Mouse (Mus musculus) liver, adult 2 months (tissue): ENCODE measurements around the gene Acadsb. TPM values are rescaled to one million over a fixed set of nuclear protein-coding genes. Genes with fewer than 3 reads are reported as not detected.

ENCODE experiments used
- DNase-seq: peaks from one replicate; pipeline ENCODE4 v3.0.0-alpha.2; 2011; ENCODE audit warnings: low read depth, low spot score; ENCODE audit errors: extremely low read depth
- H3K27ac ChIP-seq: fragments of 200-500 bp; replicated peaks from 2 replicates; pipeline ENCODE4 v1.5.1; 2012; ENCODE audit warnings: low read depth, mild to moderate bottlenecking, control low read depth, inconsistent platforms, low read length; ENCODE audit not compliant: insufficient read depth
- H3K27me3 ChIP-seq: fragments of 200-500 bp; 2 replicates; pipeline ENCODE4 v1.6.1; 2012; ENCODE audit warnings: mild to moderate bottlenecking, moderate library complexity, low read length, inconsistent platforms; ENCODE audit not compliant: control insufficient read depth, insufficient read depth
- H3K36me3 ChIP-seq: fragments of 200-500 bp; 2 replicates; pipeline ENCODE4 v1.6.1; 2012; ENCODE audit warnings: low read length, inconsistent platforms; ENCODE audit not compliant: control insufficient read depth, insufficient read depth
- H3K4me1 ChIP-seq: fragments of 200-500 bp; 2 replicates; pipeline ENCODE4 v1.6.1; 2011; ENCODE audit warnings: low read length; ENCODE audit not compliant: control insufficient read depth, insufficient read depth
- H3K4me3 ChIP-seq: fragments of 200-500 bp; 2 replicates; pipeline ENCODE4 v1.5.1; 2011; ENCODE audit warnings: low read depth, mild to moderate bottlenecking, control low read depth, low read length, moderate library complexity; ENCODE audit not compliant: insufficient read depth
- H3K79me2 ChIP-seq: fragments of 200-500 bp; 2 replicates; pipeline ENCODE4 v1.6.1; 2012; ENCODE audit warnings: inconsistent platforms, mild to moderate bottlenecking, low read length, moderate library complexity; ENCODE audit not compliant: control insufficient read depth, insufficient read depth
- H3K9ac ChIP-seq: fragments of 200-500 bp; 2 replicates; pipeline ENCODE4 v1.6.1; 2012; ENCODE audit warnings: low read depth, mild to moderate bottlenecking, control low read depth, inconsistent platforms, low read length
- CTCF ChIP-seq: fragments of 200-500 bp; IDR thresholded peaks from 2 replicates; pipeline ENCODE4 v1.5.1; 2011; ENCODE audit warnings: low read depth, low read length, control low read depth
- POLR2A ChIP-seq: fragments of 200-500 bp; IDR thresholded peaks from 2 replicates; pipeline ENCODE4 v1.6.1; 2011; ENCODE audit warnings: low read length, control low read depth; ENCODE audit not compliant: insufficient read depth; ENCODE audit errors: extremely low read depth
- WGBS: fragments of 180-500 bp; shearing (Covaris S2); methylation state at CpG from one replicate; pipeline ENCODE4 v1.1.7; 2018; 5-methylcytosine and 5-hydroxymethylcytosine counted together
- polyA plus RNA-seq: library from polyadenylated mRNA; depleted of rRNA; stranded (reverse); fragments of >200 nt; gene quantifications from 2 replicates; pipeline ENCODE4 v1.2.3, GENCODE M21; 2012; rRNA removed
- total RNA-seq: library from RNA; depleted of rRNA; stranded (reverse); fragments of >200 nt; gene quantifications from 2 replicates; pipeline ENCODE4 v1.2.3, GENCODE M21; 2014; rRNA removed

Gene Acadsb
- 95.8 and 105 TPM in 2 replicates for total RNA-seq
- 20.3 and 24.4 TPM in 2 replicates for polyA plus RNA-seq

DNA sequence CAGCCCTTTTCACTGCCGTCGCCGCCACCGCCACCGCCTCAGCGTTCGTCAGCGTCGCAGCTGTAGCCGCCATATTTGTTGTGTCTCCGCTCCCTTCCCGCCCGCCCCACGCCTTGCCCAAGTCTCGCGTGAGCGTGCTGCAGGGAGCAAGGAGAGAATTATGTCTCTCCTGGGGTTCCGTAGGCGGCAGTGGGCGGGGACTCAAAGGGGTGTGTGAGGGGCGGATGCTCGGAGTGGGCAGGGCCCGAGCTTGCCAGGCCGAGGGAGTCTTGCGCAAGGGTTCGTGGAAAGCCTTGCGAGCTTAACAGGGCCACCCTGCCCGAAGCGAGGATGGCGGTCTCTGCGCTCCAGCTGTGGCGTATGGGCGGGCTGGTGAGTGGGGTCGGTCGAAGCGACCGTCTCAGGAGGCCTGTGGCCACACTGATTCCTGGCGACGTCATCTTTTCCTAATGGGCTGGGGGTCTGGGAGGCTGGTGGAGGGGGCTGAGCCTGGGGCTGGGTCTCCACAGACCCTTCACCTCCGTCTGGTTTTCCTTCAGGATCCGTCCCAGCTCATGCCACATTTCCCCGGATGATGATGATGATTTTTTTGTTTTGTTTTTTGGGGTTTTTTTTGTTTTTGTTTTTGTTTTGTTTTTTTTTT, at the start of gene Acadsb, which contains the start of gene Ikzf5:
Acadsb (plus strand) TSS at position 186 of the 643 bp plus-strand sequence.
Ikzf5 (minus strand) TSS at position 106 of the 643 bp plus-strand sequence.
- H3K79me2 ChIP-seq = peaks cover 18% of the 10 kb centered on the region

DNA sequence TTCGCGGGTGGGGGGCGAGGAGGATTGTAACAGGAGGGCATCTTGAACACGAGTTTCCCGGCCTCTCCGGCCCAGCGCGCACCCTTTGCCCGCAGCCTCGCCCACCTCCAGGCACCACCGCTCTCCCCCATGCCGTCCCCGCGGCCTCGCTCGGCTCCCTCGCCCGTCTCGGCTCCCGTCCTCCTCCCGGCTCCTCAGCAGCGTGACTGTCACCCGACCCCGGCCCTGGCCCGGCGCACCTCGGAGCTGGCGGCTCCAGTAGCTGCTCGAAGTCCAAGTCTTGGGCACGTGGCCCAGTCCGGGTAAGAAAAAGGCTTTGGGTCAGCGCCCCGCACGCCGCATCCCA, 48.2 kb upstream of the Acadsb start:
- Histone ChIP-seq H3K9ac (peak overlapping the region; percentile 95), H3K36me3 (peaks cover 7% of the 10 kb centered on the region; the same call in 1 of the 2 replicates), H3K79me2 (no peaks in the 10 kb centered on the region), H3K4me1 (peaks cover 7% of the 10 kb centered on the region), H3K27ac (peak overlapping the region; percentile 43), H3K27me3 (no peaks in the 10 kb centered on the region), H3K4me3 (peak overlapping the region; percentile 87)
- WGBS = under 1% methylated on average over 35 of the region's 35 CpGs
- 0 out of 2 replicates have a peak, but pooled peaks have one; percentile 26 for TF ChIP-seq POLR2A
- no peak for TF ChIP-seq CTCF
- no peak for DNase-seq

More for the DNA sequence above, at the start of gene Acadsb, which contains the start of gene Ikzf5:
- DNase-seq = peak; percentile 94
- Histone ChIP-seq H3K4me3 (peak within 1 kb of the TSS; percentile 81), H3K27me3 (no peaks in the 10 kb centered on the region), H3K36me3 (no peaks in the 10 kb centered on the region), H3K27ac (peak within 1 kb of the TSS; percentile 70), H3K4me1 (peaks cover 12% of the 10 kb centered on the region), H3K9ac (peak within 1 kb of the TSS; percentile 95)
- WGBS = under 1% methylated on average over 42 of the region's 42 CpGs
- TF ChIP-seq POLR2A = peak; percentile 77; the same call in 1 of the 2 replicates
- no peak for TF ChIP-seq CTCF

- Histone ChIP-seq H3K9ac (peak within 1 kb of the TSS; percentile 95), H3K36me3 (peaks cover 5% of the 10 kb centered on the region; the same call in 1 of the 2 replicates), H3K4me3 (peak within 1 kb of the TSS; percentile 87), H3K4me1 (peaks cover 7% of the 10 kb centered on the region), H3K79me2 (no peaks in the 10 kb centered on the region), H3K27me3 (no peaks in the 10 kb centered on the region), H3K27ac (peak within 1 kb of the TSS; percentile 64)
- TF ChIP-seq POLR2A (0 out of 2 replicates have a peak, but pooled peaks have one; percentile 32), CTCF (no peak)
- DNase-seq = peak; percentile 94
- WGBS = under 1% methylated on average over 55 of the region's 55 CpGs
Measured at GRCm38 (mm10) chr7:131362615-131363300, 47.6 kb upstream of the Acadsb start, which contains the start of gene 2310057M21Rik. TSS of gene 2310057M21Rik (minus strand) at chr7:131362759.

GRCm38 (mm10) chr7:131364131-131364530, 46.3 kb upstream of the Acadsb start:
- H3K9ac ChIP-seq = no peak overlapping the region
- H3K27ac ChIP-seq = no peak overlapping the region
- no peak for TF ChIP-seq CTCF
- WGBS = 96% methylated on average over 8 of the region's 8 CpGs
- peaks cover 7% of the 10 kb centered on the region for H3K4me1 ChIP-seq
- H3K36me3 ChIP-seq = no peaks in the 10 kb centered on the region
- no peaks in the 10 kb centered on the region for H3K27me3 ChIP-seq
- no peaks in the 10 kb centered on the region for H3K79me2 ChIP-seq
- no peak for DNase-seq
- H3K4me3 ChIP-seq = no peak overlapping the region

DNA sequence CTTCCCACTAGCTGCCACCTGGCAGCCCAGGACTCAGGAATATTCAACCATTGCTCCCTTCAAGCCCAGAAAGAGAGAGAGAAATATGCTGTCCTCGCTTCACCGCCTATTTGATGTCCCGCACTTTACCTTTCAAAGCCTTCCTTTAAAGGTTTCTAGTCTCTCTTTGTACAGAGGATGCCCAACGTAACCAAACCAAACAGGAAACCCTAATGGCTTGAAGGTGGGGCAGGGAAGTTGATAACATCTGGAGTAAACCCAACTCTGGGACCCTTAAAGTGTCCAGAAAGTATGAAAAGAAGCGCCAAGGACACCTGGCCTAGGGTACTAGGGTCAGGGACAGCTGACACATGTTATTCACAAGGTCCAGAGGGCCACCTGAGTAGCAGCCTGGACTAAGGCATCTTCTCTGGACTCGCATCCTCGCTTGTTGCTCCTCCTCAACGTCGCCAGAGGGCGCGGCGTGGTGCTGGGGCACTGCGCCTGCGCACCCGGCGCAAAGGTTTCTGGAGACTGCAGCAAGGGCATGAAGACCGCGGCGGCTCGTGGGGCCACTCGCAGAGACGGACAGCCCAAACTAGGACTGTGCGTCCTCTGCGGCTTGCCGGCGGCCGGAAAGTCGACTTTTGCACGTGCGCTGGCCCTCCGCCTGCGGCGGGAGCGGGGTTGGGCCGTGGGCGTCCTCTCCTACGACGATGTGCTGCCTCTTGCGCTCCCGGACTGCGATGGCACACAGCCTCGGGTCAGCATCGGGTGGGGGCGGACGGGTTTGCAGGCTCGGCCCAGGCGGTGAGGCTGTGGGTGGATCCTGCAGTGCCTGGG, 39.5 kb upstream of the Acadsb start, which contains the start of gene Pstk:
Pstk (plus strand) TSS at position 494 of the 822 bp plus-strand sequence.
- Histone ChIP-seq H3K27me3 (no peaks in the 10 kb centered on the region), H3K9ac (peak within 1 kb of the TSS; percentile 80), H3K4me3 (peak within 1 kb of the TSS; percentile 68), H3K79me2 (peaks cover 4% of the 10 kb centered on the region; the same call in 1 of the 2 replicates), H3K27ac (peak within 1 kb of the TSS; percentile 62), H3K36me3 (peaks cover 1% of the 10 kb centered on the region; the same call in 1 of the 2 replicates), H3K4me1 (peaks cover 3% of the 10 kb centered on the region; the same call in 1 of the 2 replicates)
- TF ChIP-seq POLR2A (peak; percentile 83; the same call in 1 of the 2 replicates), CTCF (peak; percentile 90)
- WGBS = 5% methylated on average over 47 of the region's 47 CpGs
- DNase-seq = peak; percentile 80
